Mouse (Mus musculus) hindbrain, embryonic 15.5 days (tissue): ENCODE results near the gene Cdc42bpa. TPM values are rescaled to one million over a fixed set of nuclear protein-coding genes. Genes with fewer than 3 reads are reported as not detected.

Source experiments
- ATAC-seq: fragments of 200-750 bp; cut with Nextera tagmentation; 2 replicates; pipeline ENCODE4 v1.8.0; 2017; ENCODE audit warnings: low read depth, moderate number of reproducible peaks, moderate TSS enrichment; ENCODE audit not compliant: low FRiP score
- H3K27ac ChIP-seq: fragments of 300-500 bp; sonication (generic); replicated peaks from 2 replicates; pipeline ENCODE4 v1.5.1; 2015; ENCODE audit warnings: mild to moderate bottlenecking, inconsistent platforms
- H3K27me3 ChIP-seq: fragments of 300-500 bp; sonication (generic); 2 replicates; pipeline ENCODE4 v1.6.1; 2015; ENCODE audit warnings: control low read depth, inconsistent platforms
- H3K36me3 ChIP-seq: fragments of 300-500 bp; sonication (generic); 2 replicates; pipeline ENCODE4 v1.6.1; 2015; ENCODE audit warnings: control low read depth, inconsistent platforms
- H3K4me1 ChIP-seq: fragments of 300-500 bp; sonication (generic); replicated peaks from 2 replicates; pipeline ENCODE4 v1.6.1; 2015; ENCODE audit warnings: control low read depth, inconsistent platforms
- H3K4me2 ChIP-seq: fragments of 300-500 bp; sonication (generic); 2 replicates; pipeline ENCODE4 v1.6.1; 2015; ENCODE audit warnings: moderate library complexity, mild to moderate bottlenecking, inconsistent platforms
- H3K4me3 ChIP-seq: fragments of 300-500 bp; sonication (generic); 2 replicates; pipeline ENCODE4 v1.5.1; 2015; ENCODE audit warnings: mild to moderate bottlenecking, inconsistent platforms
- H3K9ac ChIP-seq: fragments of 300-500 bp; sonication (generic); 2 replicates; pipeline ENCODE4 v1.6.1; 2015; ENCODE audit warnings: inconsistent platforms
- H3K9me3 ChIP-seq: fragments of 300-500 bp; sonication (generic); 2 replicates; pipeline ENCODE4 v1.6.1; 2016; ENCODE audit warnings: control low read depth, inconsistent platforms
- WGBS: fragments of 180-500 bp; shearing (Covaris S2); methylation state at CpG from one replicate; pipeline ENCODE4 v1.1.7; 2015; 5-methylcytosine and 5-hydroxymethylcytosine counted together
- polyA plus RNA-seq: library from polyadenylated mRNA; unstranded; fragments of >200 nt; fragmentation: Nextera tagmentation; extraction: Ambion mirVana; gene quantifications from 2 replicates; pipeline ENCODE4 v1.2.1, GENCODE M21; 2015

Cdc42bpa gene
- polyA plus RNA-seq, 1 experiment from 2014 or later: 26.0 TPM

- H3K4me3 ChIP-seq: no peak overlapping the region
- H3K36me3 ChIP-seq: peaks cover 23% of the 10 kb centered on the region; the same call in 1 of the 2 replicates
- no peaks in the 10 kb centered on the region for H3K4me1 ChIP-seq
- no peak overlapping the region for H3K4me2 ChIP-seq
- ATAC-seq: no peak
- H3K9me3 ChIP-seq: no peaks in the 10 kb centered on the region
- no peaks in the 10 kb centered on the region for H3K27me3 ChIP-seq
- 95% methylated on average over 5 of the region's 5 CpGs for WGBS
- no peak overlapping the region for H3K9ac ChIP-seq
- H3K27ac ChIP-seq: no peak overlapping the region
Measured at GRCm38 (mm10) chr1:180098426-180098825, 138.2 kb downstream of the Cdc42bpa start.

- ATAC-seq: no peak
- Histone ChIP-seq H3K4me1 (peaks cover 4% of the 10 kb centered on the region; the same call in 1 of the 2 replicates), H3K36me3 (no peaks in the 10 kb centered on the region; the same call in 1 of the 2 replicates), H3K27ac (no peak overlapping the region), H3K4me3 (no peak overlapping the region), H3K9ac (no peak overlapping the region), H3K4me2 (no peak overlapping the region), H3K27me3 (no peaks in the 10 kb centered on the region), H3K9me3 (no peaks in the 10 kb centered on the region)
- WGBS: 56% methylated on average over 3 of the region's 3 CpGs
Measured at GRCm38 (mm10) chr1:180104567-180104966, 144.3 kb downstream of the Cdc42bpa start.

GRCm38 (mm10) chr1:180109050-180109449, 148.8 kb downstream of the Cdc42bpa start:
- Histone ChIP-seq H3K9me3 (no peaks in the 10 kb centered on the region), H3K4me2 (no peak overlapping the region), H3K4me3 (no peak overlapping the region), H3K27me3 (no peaks in the 10 kb centered on the region), H3K9ac (no peak overlapping the region), H3K4me1 (peaks cover 4% of the 10 kb centered on the region; the same call in 1 of the 2 replicates), H3K27ac (no peak overlapping the region), H3K36me3 (peaks cover 12% of the 10 kb centered on the region)
- no peak for ATAC-seq
- 59% methylated on average over 5 of the region's 5 CpGs for WGBS

GRCm38 (mm10) chr1:180116525-180116924, 156.3 kb downstream of the Cdc42bpa start:
- no peak overlapping the region for H3K9ac ChIP-seq
- no peak for ATAC-seq
- H3K9me3 ChIP-seq: no peaks in the 10 kb centered on the region
- no peak overlapping the region for H3K4me3 ChIP-seq
- peaks cover 20% of the 10 kb centered on the region for H3K36me3 ChIP-seq
- 87% methylated on average over 1 of the region's 1 CpGs for WGBS
- no peaks in the 10 kb centered on the region for H3K4me1 ChIP-seq
- H3K27me3 ChIP-seq: no peaks in the 10 kb centered on the region
- H3K27ac ChIP-seq: no peak overlapping the region
- H3K4me2 ChIP-seq: no peak overlapping the region

- ATAC-seq: no peak
Measured at GRCm38 (mm10) chr1:180118233-180118632, 158.0 kb downstream of the Cdc42bpa start.

GRCm38 (mm10) chr1:180128077-180128792, 168.0 kb downstream of the Cdc42bpa start:
- Histone ChIP-seq H3K4me3 (no peak overlapping the region), H3K27ac (no peak overlapping the region), H3K9ac (no peak overlapping the region), H3K4me2 (no peak overlapping the region), H3K9me3 (no peaks in the 10 kb centered on the region), H3K36me3 (peaks cover 7% of the 10 kb centered on the region; the same call in 1 of the 2 replicates), H3K4me1 (no peaks in the 10 kb centered on the region), H3K27me3 (no peaks in the 10 kb centered on the region)
- ATAC-seq: no peak
- 96% methylated on average over 5 of the region's 5 CpGs for whole genome bisulfite sequencing

More at GRCm38 (mm10) chr1:180118233-180118632, 158.0 kb downstream of the Cdc42bpa start:
- 42% methylated on average over 8 of the region's 8 CpGs for WGBS
- Histone ChIP-seq H3K36me3 (peaks cover 13% of the 10 kb centered on the region; the same call in 1 of the 2 replicates), H3K9ac (no peak overlapping the region), H3K27me3 (no peaks in the 10 kb centered on the region), H3K9me3 (no peaks in the 10 kb centered on the region), H3K27ac (no peak overlapping the region), H3K4me2 (no peak overlapping the region), H3K4me3 (no peak overlapping the region), H3K4me1 (no peaks in the 10 kb centered on the region)

GRCm38 (mm10) chr1:180131402-180131801, 171.1 kb downstream of the Cdc42bpa start:
- Histone ChIP-seq H3K4me3 (no peak overlapping the region), H3K36me3 (peaks cover 14% of the 10 kb centered on the region), H3K27ac (no peak overlapping the region)

GRCm38 (mm10) chr1:180132187-180132586, 171.9 kb downstream of the Cdc42bpa start:
- no peak overlapping the region for H3K9ac ChIP-seq
- ATAC-seq: no peak
- no peak overlapping the region for H3K27ac ChIP-seq
- WGBS: 96% methylated on average over 4 of the region's 4 CpGs
- H3K4me1 ChIP-seq: no peaks in the 10 kb centered on the region
- no peaks in the 10 kb centered on the region for H3K27me3 ChIP-seq
- no peak overlapping the region for H3K4me2 ChIP-seq
- peaks cover 19% of the 10 kb centered on the region for H3K36me3 ChIP-seq
- H3K9me3 ChIP-seq: no peaks in the 10 kb centered on the region
- H3K4me3 ChIP-seq: no peak overlapping the region

More at GRCm38 (mm10) chr1:180131402-180131801, 171.1 kb downstream of the Cdc42bpa start:
- no peak overlapping the region for H3K4me2 ChIP-seq
- no peak overlapping the region for H3K9ac ChIP-seq
- H3K4me1 ChIP-seq: no peaks in the 10 kb centered on the region
- WGBS: 65% methylated on average over 3 of the region's 3 CpGs
- no peak for ATAC-seq
- no peaks in the 10 kb centered on the region for H3K9me3 ChIP-seq
- H3K27me3 ChIP-seq: no peaks in the 10 kb centered on the region

GRCm38 (mm10) chr1:180139158-180139557, 178.9 kb downstream of the Cdc42bpa start:
- H3K4me3 ChIP-seq: no peak overlapping the region
- H3K27me3 ChIP-seq: no peaks in the 10 kb centered on the region
- ATAC-seq: no peak
- peaks cover 50% of the 10 kb centered on the region for H3K36me3 ChIP-seq
- WGBS: 87% methylated on average over 4 of the region's 4 CpGs
- no peaks in the 10 kb centered on the region for H3K4me1 ChIP-seq
- no peak overlapping the region for H3K9ac ChIP-seq
- no peak overlapping the region for H3K4me2 ChIP-seq
- no peak overlapping the region for H3K27ac ChIP-seq
- H3K9me3 ChIP-seq: no peaks in the 10 kb centered on the region

GRCm38 (mm10) chr1:180140970-180141369, 180.7 kb downstream of the Cdc42bpa start:
- 89% methylated on average over 2 of the region's 2 CpGs for WGBS

GRCm38 (mm10) chr1:180148036-180148435, 187.8 kb downstream of the Cdc42bpa start:
- WGBS: 84% methylated on average over 4 of the region's 4 CpGs
- H3K27me3 ChIP-seq: no peaks in the 10 kb centered on the region
- no peak for ATAC-seq
- no peaks in the 10 kb centered on the region for H3K4me1 ChIP-seq
- no peak overlapping the region for H3K4me3 ChIP-seq
- no peak overlapping the region for H3K27ac ChIP-seq
- no peaks in the 10 kb centered on the region for H3K9me3 ChIP-seq
- H3K9ac ChIP-seq: no peak overlapping the region
- peaks cover 41% of the 10 kb centered on the region for H3K36me3 ChIP-seq
- no peak overlapping the region for H3K4me2 ChIP-seq

More at GRCm38 (mm10) chr1:180140970-180141369, 180.7 kb downstream of the Cdc42bpa start:
- Histone ChIP-seq H3K9me3 (no peaks in the 10 kb centered on the region), H3K4me3 (no peak overlapping the region), H3K4me1 (no peaks in the 10 kb centered on the region), H3K9ac (no peak overlapping the region), H3K27ac (no peak overlapping the region), H3K27me3 (no peaks in the 10 kb centered on the region), H3K4me2 (no peak overlapping the region), H3K36me3 (peaks cover 47% of the 10 kb centered on the region)
- no peak for ATAC-seq

- H3K4me3 ChIP-seq: no peak overlapping the region
- no peaks in the 10 kb centered on the region for H3K4me1 ChIP-seq
- H3K9ac ChIP-seq: no peak overlapping the region
- no peak for ATAC-seq
- no peak overlapping the region for H3K4me2 ChIP-seq
- H3K27ac ChIP-seq: no peak overlapping the region
- WGBS: 96% methylated on average over 4 of the region's 4 CpGs
- peaks cover 45% of the 10 kb centered on the region for H3K36me3 ChIP-seq
- no peaks in the 10 kb centered on the region for H3K9me3 ChIP-seq
- no peaks in the 10 kb centered on the region for H3K27me3 ChIP-seq
Measured at GRCm38 (mm10) chr1:180148563-180148962, 188.3 kb downstream of the Cdc42bpa start.
